Mouse (Mus musculus) c-Kit-positive CD71-positive TER-119-positive erythroid progenitor cells, embryonic 14.5 days (primary cell): ENCODE measurements at regions not wholly inside any gene's neighbourhood (a gene's known extent, or its start where the extent isn't known, plus 50 kb on each side); places are given as distances from the start of the nearest gene placed in this dataset.

Experiments used
- DNase-seq: peaks from one replicate; pipeline ENCODE4 v3.0.0-alpha.2; 2013; ENCODE audit warnings: low spot score

DNA sequence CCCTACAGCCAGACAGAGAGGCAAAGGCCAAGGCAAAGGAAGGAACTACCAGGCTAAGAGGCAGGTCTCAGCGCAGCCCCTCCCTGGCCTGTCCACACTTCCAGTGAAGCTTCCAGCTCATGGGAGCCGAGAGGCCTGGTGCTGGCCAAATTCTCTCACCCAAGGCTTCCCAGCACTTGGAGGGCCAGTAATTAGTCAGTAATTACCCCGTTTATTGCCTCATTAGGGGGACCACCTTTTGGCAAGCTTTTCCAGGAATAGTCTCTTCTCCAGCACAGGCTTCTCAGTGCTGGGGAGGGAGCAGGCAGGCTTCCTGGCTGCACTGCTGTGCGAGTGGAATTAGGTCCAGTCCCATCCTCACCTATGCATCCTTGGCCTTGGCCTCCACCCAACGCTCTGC is 252.8 kb upstream of the Nxpe4 start:
- no peak for DNase-seq

GRCm38 (mm10) chr9:47910501-47910906 is 251.3 kb upstream of the Nxpe4 start:
- DNase-seq = no peak

DNA sequence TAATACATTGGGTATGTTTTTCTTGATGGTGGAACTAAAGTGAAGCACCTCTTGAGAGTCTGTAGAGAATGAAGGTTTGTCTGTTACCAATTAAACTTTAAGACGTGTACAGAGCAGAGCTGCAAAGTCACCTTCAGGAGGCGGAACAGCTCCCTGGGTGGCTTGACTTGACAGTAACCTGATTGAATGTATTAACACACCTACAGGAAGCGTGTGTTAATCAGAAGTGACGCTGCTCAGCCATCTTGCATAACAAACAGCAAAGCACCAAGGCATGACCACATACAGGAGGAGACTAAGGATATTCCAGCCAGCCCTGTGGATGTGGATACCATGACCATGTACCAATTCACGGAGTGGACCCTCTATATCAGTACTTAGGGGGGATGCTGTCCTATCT is 249.0 kb upstream of the Nxpe4 start:
- no peak for DNase-seq

DNA sequence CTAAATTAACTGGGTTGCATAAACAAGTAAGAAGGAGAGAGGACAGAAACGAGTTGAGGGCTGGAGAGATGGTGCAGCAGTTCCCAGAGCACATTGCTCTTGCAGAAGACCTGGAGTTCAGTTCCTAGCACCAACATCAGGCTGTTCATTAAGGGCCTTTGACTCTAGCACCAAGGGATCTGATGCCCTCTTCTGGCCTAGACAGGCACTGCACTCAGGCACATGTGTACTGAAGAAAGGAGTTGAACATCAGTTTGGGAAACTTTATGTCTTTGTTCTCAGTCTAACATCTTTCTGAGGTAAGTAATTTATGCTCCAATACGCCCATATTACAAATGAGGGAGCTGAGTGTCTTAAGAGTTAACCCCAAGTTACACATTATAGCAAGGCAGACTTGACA is 226.5 kb upstream of the Nxpe4 start:
- peak; percentile 1 for DNase-seq

GRCm38 (mm10) chr9:47935957-47936457 is 225.8 kb upstream of the Nxpe4 start:
- no peak for DNase-seq

- no peak for DNase-seq
Observed at GRCm38 (mm10) chr9:47938941-47939710, 222.7 kb upstream of the Nxpe4 start.

DNA sequence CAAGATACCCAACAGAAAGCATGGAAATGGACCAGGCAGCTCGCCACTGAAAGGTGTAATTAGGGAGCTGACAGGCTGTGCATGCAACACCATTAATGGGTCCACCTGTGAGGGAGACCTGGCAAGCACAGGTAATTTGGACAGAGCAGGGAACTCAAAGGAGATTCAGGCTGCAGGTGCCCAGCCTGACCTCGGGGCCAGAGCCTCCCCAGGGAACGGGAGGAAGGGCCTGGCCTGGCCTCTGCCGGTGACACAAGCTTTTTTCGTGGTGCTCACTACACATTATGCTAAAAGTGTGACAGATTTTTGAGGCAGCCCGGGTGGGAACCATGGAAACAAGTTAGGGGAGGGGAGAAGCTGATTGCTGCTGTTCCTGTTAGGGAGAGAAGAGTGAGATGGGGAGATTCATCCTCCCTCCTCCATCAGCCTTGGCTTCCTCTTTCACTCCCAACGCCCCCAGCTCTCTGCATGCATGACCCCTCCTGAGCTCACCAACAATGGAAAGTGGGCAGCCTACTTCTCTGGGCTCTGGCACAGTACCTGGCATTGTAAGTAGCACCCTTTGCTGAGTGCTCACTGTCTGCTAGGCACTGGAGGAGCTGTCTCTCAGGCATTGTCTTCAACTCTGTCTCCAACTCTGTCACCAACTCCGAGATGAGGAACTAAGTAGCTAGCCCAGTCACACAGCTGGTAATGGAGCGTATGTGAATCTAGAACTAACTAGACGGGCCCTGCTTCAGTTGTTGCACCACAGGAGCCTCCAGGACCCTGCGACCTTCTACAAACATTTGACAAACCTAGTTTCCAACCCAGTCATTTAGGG is 218.9 kb upstream of the Nxpe4 start:
- no peak for DNase-seq

GRCm38 (mm10) chr9:47946226-47946625 is 215.6 kb upstream of the Nxpe4 start:
- no peak for DNase-seq

DNA sequence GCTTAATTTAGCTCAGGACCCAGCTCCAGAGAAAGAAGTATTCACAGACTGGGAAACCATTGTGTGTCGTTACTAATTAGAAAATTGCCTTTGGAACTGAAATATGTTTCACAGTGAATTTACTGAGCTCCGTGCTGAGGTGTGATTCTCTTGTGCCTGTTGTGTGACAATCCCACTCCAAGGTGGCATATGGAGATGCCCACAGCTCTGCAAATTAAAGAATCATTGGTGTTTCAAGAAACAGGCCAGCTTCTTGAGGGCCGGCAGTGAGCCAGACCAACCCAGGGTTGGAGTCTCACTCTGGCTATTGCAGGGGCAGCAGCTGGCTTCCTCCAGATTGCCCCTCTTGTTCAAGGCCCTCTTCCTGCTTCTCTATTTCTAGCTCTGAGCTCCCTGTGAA is 203.9 kb upstream of the Nxpe4 start:
- no peak for DNase-seq

DNA sequence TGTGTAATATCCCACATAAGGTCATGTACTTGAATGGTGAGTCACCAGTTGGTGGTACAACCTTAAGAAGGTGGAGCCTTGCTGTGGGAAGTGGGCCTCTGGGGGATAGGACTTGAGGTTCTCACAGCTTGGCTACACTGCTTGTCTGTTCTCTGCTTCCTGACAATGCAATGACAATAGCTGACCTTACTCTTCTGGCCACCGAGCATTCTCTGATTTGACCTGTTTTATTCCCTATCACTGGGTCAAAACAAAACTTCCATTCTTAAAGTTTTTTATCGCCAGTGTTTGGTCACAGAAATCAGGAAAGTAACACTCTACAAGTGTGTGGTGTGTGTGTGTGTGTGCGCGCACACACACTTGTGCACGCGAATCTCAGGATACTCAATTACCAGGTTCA is 203.0 kb upstream of the Nxpe4 start:
- no peak for DNase-seq

GRCm38 (mm10) chr9:47961176-47961575 is 200.6 kb upstream of the Nxpe4 start:
- DNase-seq = no peak

DNA sequence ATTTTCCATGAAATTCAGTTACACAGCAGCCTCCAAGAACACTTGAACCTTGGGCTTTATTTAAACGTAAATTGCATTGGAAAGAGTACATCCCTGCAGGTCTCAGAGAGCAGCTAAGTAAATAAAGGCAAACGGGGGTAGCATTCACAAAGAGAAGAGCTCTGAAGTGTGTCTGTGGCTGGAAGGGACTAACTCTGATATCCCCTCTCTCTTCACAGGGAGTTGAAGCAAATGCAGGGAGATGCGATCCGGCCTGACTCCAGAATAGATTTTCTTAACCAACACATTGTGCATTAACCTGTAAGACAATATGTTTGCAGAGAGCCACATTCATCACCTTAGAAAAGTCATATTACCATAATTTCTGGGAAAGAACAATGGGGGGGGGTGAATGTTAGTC is 199.7 kb upstream of the Nxpe4 start:
- no peak for DNase-seq

DNA sequence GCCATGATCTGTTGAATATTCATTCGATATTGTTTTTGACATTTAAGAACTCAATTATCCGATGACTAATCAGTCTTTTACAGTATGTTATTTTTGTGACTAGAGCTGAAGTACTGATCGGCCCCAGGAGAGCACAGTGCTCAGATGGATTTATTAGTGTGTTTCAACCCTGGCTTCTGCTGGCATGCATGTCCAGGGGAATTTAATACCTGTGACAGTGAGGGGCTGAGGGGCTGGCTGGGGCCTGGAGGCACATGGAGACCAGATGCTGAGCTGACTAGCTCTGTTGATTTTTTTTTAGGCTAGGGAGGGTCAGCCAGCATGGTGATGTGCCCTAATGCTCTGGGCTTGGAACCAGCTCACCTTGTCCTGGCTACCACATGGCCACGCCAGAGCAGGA is 199.2 kb upstream of the Nxpe4 start:
- no peak for DNase-seq

DNA sequence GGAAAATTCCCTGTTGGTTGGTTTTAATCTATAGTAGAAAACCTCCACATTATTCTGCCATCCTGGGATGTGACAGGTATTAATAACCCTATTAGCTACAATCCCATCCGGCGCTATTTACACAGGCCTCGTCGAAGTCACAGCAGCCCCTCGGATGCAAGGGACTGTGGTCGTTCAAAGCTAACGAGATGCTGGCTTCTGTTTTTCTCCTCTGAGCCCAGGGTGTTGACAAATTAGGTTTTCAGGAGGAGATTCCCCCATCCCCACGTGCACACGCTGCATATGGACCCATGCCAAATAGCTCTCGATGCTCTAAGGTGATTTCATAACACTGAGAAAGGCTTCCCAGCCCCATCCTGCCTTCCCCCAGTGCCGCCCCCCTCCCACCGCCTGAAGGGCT is 188.7 kb upstream of the Nxpe4 start:
- no peak for DNase-seq

DNA sequence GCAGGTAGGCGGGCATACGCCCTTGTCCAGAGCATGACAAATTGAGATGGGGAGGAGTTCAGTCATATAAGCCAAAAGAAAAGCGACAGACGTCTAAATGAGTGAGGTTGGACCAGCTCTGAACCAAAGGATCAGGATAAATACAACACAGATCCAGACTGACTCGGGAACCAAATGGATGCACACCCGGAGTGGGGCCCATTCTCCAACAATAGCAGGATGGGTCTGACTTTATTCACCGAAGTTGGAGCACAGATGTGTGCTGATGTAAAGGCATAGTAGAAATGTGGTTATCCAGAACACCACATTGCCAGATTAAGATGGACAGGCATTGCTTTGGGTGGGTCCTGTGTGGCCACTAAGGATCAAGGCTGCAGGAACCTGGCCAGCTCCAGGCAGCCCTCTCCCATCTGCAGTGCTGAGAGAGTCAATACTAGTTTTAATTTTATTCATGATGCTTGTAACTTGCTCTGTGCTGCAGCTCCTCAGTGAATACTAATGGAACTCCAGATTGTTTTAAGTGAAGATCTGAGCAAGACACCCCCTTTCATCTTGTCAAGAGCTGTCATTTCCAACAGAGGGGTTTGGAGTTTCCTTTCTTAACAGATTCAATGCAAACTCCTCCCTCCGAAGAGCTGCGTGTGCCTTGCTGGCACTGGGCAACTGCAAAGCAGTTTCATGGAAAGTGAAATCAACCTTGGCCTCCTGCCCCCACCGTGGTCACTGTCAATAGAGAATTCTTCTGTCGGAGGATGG is 176.3 kb upstream of the Nxpe4 start:
- no peak for DNase-seq

- no peak for DNase-seq
Observed at GRCm38 (mm10) chr9:47987266-47987665, 174.6 kb upstream of the Nxpe4 start.

DNA sequence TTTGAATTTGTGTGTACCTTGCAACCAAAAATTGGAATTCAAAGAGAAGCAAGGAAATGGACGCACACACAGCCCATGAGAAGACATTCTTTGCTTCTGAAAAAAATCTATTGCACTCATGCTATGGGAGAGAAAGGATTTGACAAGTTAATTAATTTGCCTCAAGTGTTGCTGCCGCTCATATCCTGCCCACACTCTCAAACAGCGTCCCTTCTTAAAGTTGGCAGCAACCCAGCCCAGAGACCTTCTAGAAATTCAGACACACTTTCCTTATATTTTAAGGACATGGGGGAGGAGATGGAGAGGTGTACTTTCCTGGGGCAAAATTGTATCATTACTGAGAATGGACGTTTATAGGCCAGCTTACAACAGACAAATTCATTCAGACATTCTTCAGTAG is 167.2 kb upstream of the Nxpe4 start:
- no peak for DNase-seq

DNA sequence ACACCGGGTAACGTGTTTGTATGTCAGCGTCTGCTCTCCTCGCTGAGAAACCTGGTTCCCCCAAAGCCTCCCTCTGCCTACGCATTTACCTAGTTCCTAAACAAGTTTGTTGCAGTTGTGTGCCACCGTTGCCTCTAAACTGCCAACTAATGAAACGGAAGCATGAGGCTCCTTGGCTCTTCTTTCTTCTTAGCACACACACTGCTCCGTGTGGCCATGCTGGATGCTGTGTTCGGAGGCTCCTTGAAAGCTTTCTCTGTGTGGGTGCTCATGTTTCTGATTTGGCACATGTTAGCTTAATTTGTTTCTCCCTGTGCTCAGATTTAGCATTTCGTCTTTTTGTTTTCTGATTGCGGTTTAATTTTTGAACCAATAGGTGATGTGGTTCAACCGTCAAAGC is 162.2 kb upstream of the Nxpe4 start:
- no peak for DNase-seq

- DNase-seq = no peak
Observed at GRCm38 (mm10) chr9:48029021-48029420, 132.8 kb upstream of the Nxpe4 start.

GRCm38 (mm10) chr9:48030839-48031238 is 131.0 kb upstream of the Nxpe4 start:
- DNase-seq = no peak

GRCm38 (mm10) chr9:48035959-48036358 is 125.9 kb upstream of the Nxpe4 start:
- no peak for DNase-seq

DNA sequence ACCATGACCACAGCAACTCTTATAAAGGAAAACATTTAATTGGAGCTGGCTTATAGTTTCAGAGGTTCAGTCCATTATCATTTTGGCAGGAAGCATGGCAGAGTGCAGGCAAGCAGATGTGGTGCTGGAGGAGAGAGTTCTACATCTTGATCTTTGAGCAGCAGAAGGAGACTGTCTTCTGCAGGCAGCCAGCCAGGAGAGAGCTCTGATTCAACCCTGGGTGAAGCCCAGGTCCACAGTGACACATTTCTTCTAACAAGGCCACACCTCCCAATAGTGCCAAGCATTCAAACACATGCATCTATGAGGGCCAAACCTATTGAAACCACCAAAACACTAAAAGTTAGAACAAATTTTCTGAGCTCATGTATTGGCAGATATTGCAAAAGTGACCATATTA is 117.0 kb upstream of the Nxpe4 start:
- DNase-seq = no peak

DNA sequence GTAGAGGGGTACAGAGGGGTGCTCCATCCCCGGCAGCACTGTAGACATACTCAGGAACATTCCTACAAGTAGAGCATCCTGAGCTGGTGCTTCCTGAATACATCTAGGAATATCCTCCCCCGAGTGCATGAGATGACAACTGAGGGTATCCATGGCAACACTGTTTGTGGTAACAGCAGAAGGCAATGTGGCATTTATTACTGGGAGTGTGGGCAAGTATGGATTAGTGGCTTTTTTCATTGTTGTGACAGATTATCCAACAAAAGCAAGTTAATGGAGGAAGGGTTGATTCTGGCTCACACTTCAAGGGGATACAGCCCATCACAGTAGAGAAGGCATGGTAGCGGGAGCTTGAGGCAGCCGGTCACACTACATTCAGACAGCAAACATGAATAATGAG is 114.0 kb upstream of the Nxpe4 start:
- no peak for DNase-seq
